Mouse (Mus musculus) cerebellum, adult 18-20 months (tissue): ENCODE measurements around the gene Hspg2.
"Not testable (repeated sequence)": the region's sequence is repeated elsewhere in the genome, so short reads cannot be mapped to it uniquely, and the experiment has no call there.

Source experiments
- DNase-seq, 2 experiments: peaks; one replicate each; pipeline ENCODE4 v3.0.0; 2021

The Hspg2 gene

DNA sequence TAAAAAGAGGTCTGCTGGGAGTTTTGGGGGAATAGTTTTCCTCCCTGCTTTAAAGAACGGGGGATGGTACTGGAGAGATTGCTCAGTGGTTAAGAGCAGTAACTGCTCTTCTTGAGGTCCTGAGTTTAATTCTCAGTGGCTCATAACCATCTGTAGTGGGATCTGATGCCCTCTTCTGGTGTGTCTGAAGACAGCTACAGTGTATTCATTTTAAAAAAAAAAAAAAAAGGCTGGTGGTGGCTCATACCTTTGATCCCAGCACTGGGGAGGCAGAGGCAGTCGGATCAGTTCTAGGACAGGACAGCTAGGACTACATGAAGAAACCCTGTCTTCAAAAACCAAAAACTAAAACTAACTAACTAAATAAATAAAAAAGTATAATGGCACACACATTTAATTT, 111.7 kb downstream of the Hspg2 start:
- DNase-seq, result no peak

DNA sequence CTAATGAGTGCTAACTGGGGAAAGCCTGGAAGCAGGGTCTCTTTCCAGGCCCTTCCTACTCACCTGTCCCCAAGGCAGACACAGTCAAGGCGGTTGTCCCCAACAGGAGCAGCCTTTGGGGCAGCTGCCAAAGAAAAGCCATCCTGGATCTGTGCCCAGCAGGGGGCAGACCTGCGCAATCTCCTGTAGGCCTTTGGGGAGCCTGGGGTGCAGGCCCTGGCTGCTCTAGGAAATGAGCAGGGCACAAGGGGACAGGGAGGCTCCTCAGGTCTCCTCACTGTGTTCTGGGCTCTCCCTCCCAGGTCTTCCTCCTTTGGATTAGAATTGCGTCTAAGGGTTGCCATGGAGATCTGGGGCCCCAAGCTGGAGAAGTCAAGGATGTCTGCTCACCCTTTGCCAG, 113.2 kb downstream of the Hspg2 start:
- DNase-seq, result no peak

DNA sequence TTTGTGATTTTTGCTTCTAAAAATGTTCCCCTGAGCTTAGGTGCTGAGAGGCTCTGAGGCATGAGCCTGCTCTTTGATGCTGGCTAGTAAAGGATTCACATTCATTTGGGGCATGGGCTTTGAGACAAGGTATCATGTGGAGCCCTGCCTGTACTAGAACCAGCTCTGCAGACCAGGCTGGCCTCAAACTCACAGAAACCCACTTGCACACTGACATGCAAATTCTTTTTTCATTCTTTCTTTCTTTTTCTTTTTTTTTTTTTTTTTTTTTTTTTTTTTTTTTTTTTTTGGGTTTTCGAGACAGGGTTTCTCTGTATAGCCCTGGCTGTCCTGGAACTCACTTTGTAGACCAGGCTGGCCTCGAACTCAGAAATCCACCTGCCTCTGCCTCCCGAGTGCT, 120.5 kb downstream of the Hspg2 start:
- DNase-seq, result not testable (repeated sequence)

DNA sequence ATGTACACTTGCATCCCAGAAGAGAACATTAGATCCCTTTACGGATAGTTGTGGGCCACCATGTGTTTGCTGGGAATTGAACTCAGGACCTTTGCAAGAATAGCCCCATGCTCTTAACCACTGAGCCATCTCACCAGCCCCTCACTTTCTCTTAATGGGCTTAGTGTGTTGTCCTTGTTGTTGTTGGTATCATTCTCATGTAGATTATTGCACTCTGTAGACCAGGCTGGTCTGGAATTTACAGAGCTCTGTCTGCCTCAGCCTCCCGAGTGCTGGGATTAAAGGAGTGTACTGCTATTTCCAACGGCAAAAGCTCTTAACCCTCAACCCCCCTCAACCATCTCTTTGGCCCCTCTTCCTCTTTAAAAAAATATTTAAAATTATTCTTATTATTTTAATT, 121.0 kb downstream of the Hspg2 start:
- no peak for DNase-seq

DNA sequence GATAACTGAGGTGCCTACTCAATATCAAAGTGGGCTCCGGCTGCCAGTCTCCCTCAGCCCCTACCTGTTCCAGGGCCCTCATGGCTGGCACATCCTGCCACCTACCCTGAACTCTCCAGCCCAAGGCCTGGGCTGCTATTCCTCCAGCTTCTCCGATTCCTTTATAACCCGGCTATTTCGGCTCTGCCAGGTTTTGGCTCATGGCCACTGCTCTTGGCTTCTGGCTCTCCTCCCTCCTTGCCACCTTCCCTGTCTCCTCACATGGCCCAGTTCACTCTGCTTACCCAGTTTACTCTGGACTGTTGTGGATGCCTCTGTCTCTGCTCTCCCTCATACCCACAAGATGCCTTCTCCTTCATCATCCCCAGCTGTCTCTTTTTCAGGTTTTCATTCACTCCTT, 122.4 kb downstream of the Hspg2 start:
- peak; percentile 23 to 31 for DNase-seq

DNA sequence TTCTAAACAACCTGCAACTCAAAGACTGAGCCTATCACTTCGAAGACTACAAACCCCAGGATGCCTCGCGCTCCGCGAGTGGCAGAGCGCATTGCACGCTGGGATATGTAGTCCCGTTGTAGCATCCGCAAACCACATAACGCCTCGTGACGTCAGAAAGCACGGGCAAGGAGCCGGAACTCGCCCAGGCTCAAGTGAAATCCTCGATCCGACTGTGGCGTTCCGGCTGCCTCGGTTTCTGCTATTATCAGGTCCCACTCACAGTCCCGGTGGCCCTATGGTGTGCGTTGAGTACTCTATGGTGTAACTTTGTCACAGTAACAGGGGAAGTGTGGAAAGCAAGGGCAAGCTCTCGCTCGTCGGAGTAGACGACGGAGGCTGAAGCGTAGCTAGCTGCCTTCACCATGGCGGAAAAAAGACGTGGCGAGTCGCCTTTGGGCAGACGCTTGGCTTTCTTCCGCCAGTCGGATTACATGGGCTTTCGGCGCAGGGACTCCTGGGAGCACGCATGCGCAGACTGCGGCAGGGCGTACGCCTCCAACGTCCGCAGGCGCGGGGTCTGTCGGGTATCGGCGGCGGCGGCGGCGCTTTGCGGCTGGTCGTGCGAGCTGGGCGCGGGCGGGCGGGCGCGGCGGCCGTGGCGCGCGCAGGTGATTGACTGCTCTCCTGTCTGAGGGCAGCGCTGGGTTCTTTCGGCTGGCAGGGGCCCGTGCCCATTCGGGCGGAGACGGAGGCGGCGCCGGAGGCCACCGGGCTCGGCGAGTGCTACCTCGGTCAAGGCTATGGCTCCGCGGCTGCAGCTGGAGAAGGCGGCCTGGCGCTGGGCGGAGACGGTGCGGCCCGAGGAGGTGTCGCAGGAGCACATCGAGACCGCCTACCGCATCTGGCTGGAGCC, 125.3 kb downstream of the Hspg2 start, which contains the start of gene Usp48:
Gene Usp48 (plus strand): TSS at position 155 of the 895 bp plus-strand sequence.
- DNase-seq, result peak; percentile 99 to 100

DNA sequence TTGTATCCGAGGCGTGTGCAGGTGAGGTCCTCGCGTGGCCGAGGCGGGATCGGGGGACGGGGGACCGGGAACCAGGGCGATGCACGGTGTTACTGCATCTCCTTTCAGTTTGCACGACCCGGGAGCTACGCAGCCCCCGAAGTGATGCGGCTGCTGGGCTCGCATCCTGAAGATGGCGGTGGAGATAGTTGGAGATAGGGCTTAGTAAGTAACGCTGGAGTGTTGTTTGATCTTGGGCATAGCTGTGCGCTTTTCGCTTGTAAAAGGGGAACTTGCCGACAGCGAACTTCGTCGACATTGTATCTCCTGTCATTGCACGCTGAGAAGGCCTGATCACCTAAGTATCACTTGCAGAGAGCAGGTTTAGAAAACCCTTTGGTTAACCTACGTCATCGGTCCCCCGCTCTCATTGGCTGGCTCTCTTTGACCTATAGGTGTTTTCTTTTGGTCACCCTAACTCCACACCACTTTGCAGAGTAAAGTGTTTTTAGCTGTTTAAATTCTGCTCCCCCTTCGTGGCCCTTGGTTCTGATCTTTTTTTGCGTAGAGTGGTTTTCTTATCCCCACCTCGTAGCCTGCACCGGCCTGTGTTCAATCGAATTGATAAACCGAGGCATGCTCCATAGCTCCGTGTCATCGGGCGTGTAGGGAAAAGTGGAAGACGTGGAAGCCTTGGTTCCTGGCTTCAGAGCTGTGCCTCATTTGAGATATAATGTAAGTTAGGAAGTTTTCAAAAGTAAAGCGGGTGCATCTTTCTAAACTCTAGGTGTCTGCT, 126.1 kb downstream of the Hspg2 start:
- DNase-seq, result peak in 1 of 2 experiments; percentile 56

DNA sequence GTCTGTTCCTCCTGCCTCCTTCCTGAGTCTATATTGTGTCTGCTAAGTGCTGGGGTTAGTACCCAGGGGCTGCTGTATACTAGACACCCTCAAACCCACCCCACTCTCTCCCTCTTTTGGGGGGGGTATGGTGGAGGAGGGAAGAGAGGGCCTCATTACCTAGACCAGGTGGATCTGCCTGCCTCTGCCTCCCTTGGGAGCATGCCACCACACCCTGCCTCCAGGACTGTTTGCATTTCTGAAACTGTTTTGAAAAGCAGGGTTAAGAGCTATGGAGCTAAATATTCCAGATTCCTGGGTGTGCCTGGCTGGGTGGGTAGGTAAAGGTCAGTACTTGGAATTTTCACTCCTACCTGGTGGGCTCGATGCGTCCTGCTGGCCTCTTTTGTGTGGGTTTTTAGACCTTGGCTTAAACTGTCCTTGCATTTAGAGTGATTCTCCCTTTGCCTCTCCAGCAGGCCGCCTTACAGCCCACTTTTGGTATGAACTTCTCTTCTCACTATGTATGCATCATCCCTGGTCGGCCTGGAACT, 128.6 kb downstream of the Hspg2 start:
- no peak for DNase-seq

DNA sequence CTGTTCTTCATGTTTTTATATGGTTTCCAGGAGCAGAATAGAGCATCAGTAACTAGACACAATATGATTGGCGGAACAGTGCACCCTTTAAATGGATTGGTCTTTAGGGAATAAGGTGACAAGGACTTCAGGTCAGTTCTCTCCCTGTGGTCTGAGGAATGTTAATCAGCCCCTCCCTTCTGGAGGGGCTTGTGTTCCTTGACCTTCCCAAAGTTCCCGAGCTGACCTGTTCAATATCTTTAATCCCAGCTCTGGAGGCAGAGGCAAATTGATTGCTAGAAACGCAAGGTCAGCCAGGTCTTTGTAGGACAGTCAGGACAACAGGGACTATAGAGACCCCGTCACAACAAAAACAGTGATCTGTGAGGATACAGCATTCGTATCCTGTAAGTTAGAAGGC, 130.0 kb downstream of the Hspg2 start:
- DNase-seq, result no peak

DNA sequence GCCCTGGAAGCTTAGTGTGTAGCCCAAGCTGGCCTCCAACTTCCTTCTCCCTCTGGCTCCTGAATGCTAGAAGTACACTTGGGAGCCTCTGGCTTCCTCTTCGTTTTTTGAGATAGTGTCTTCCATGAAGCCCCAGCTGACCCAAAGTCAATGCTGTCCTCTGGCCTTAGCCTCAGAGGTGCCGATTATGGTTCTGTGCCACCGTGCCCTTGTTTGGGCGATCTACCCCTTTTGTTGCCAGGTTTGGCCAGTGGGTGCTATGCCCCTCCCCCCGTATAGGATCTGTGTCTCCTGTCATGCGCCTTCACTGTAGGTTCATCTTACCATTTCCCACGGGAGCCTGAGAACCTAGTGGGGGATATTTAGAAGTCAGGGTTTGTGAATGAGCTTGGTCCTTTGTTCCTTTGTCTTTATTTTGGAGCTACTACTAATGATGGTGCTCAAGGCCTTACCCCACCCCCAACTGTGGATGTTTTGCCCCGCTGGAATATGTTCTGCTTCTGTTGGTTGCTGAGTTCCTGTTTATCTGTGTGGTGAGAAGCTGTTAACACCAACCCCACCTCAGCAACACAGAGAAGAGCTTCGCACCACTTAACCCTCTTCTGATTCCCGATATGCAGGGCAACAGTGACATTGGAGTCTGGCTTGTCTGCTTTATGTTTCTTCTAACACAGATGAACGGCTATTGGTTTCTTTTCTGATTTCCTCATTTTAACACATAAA, 135.0 kb downstream of the Hspg2 start:
- DNase-seq, result no peak

DNA sequence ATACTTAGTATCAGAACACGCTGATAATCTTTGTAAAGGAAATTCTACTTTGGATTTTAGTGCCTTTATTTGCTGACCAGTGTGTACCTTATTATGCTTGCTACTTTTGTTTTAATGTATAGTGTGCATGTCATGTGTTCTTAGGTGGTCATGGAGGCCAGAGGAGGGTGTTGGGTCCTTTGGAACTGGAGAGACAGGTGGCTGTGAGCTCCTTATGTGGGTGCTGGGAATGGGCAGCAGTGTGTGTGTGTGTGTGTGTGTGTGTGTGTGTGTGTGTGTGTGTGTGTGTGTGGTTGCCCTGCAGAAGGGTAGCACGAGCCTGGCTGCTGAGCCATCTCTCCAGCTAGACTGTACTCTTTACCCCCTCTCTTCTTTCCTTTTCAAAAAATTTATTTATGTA, 138.5 kb downstream of the Hspg2 start:
- no peak for DNase-seq

DNA sequence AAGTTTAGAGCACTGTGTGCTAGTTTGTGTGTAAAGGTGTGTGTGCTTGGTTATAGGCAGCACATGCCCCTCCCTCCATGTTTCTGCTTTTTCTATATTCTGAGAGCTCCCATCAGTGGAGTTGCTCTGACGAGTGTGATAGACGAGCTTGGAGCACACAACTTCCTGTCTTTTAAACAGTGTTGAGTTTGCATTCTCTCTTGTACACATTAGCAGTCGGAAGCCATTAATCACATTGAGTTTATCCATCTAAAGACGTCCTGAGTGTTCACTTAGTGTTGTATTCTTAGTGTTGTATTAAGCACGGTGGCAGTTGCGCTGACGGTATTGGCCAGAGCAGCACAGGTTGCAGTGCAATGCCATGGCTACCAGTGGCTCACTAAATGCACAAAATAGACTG, 140.7 kb downstream of the Hspg2 start:
- DNase-seq, result no peak

DNA sequence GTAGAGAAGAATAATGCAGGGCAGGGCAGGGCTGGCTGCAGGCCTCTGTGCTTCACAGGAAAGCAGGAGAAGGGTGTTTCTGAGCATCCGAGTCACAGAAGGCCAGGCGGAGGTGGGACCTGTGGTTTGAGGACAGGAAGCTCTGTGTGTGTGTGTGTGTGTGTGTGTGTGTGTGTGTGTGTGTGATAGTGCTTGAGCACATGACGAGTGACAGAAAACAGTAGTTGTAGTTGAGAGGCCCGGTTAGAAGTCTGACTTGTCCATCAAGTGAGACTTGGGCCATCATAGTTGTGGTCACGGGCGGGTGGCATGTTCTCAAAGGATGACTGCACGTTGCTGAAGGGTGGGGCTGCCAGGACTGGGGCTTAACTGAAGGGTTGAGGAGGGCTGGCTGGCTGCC, 141.1 kb downstream of the Hspg2 start:
- no peak for DNase-seq

DNA sequence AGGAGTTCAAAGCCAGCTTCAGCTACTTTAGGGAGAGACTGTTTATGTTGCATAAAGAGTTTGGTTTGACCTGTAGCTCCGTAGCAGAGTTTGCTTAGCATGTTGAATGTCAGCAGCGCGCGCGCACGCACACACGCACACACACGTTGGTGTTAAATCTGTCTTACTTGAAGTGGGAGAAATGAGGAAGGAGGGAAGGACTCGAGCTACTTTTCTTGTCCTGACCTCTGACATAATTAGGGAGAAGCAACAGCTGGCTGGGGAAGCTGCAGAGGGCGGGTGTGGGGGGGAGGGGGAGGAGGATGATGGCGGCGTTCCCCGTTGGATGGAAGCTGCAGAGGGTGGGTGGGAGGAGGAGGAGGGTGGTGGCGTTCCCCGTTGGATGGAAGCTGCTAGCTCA, 141.7 kb downstream of the Hspg2 start:
- DNase-seq, result no peak
